Mouse (Mus musculus) liver, embryonic 11.5 days (tissue): ENCODE results near the gene Steap3. TPM values are rescaled to one million over a fixed set of nuclear protein-coding genes. Genes with fewer than 3 reads are reported as not detected.

Source experiments
- ATAC-seq: fragments of 200-750 bp; cut with Nextera tagmentation; replicated peaks from 2 replicates; pipeline ENCODE4 v1.8.0; 2017; ENCODE audit warnings: moderate number of reproducible peaks, mild to moderate bottlenecking, moderate TSS enrichment, moderate library complexity; ENCODE audit not compliant: low FRiP score
- DNase-seq: peaks from one replicate; pipeline ENCODE4 v3.0.0-alpha.2; 2017; ENCODE audit warnings: low spot score
- H3K27ac ChIP-seq: fragments of 300-500 bp; sonication (generic); 2 replicates; pipeline ENCODE4 v1.5.1; 2014; ENCODE audit warnings: mild to moderate bottlenecking, low read depth, low read length, control low read depth
- H3K27me3 ChIP-seq: fragments of 300-500 bp; sonication (generic); replicated peaks from 2 replicates; pipeline ENCODE4 v1.6.1; 2014; ENCODE audit warnings: low read length, mixed read lengths; ENCODE audit not compliant: control insufficient read depth, insufficient read depth
- H3K36me3 ChIP-seq: fragments of 300-500 bp; sonication (generic); 2 replicates; pipeline ENCODE4 v1.6.1; 2014; ENCODE audit warnings: mild to moderate bottlenecking, low read length, moderate library complexity, mixed read lengths; ENCODE audit not compliant: control insufficient read depth, insufficient read depth
- H3K4me1 ChIP-seq: fragments of 300-500 bp; sonication (generic); replicated peaks from 2 replicates; pipeline ENCODE4 v1.6.1; 2014; ENCODE audit warnings: low read length, mixed read lengths; ENCODE audit not compliant: control insufficient read depth, insufficient read depth
- H3K4me2 ChIP-seq: fragments of 300-500 bp; sonication (generic); 2 replicates; pipeline ENCODE4 v1.6.1; 2014; ENCODE audit warnings: mild to moderate bottlenecking, control low read depth, moderate library complexity
- H3K4me3 ChIP-seq: fragments of 300-500 bp; sonication (generic); 2 replicates; pipeline ENCODE4 v1.5.1; 2014; ENCODE audit warnings: low read depth, low read length, control low read depth
- H3K9ac ChIP-seq: fragments of 300-500 bp; sonication (generic); 2 replicates; pipeline ENCODE4 v1.6.1; 2014; ENCODE audit warnings: low read depth, low read length, control low read depth
- H3K9me3 ChIP-seq: fragments of 300-500 bp; sonication (generic); 2 replicates; pipeline ENCODE4 v1.6.1; 2016; ENCODE audit warnings: low read length, inconsistent platforms, mixed read lengths; ENCODE audit not compliant: control insufficient read depth
- WGBS: fragments of 180-500 bp; shearing (Covaris S2); extraction: QIAGEN DNeasy Blood & Tissue Kit; methylation state at CpG from one replicate; pipeline ENCODE4 v1.1.7; 2014; 5-methylcytosine and 5-hydroxymethylcytosine counted together
- polyA plus RNA-seq: library from polyadenylated mRNA; unstranded; fragments of >200 nt; fragmentation: Nextera tagmentation; extraction: Ambion mirVana; gene quantifications from 2 replicates; pipeline ENCODE4 v1.2.1, GENCODE M21; 2014

Steap3 gene
- polyA plus RNA-seq, 1 experiment from 2014 or later: 74.7 TPM

DNA sequence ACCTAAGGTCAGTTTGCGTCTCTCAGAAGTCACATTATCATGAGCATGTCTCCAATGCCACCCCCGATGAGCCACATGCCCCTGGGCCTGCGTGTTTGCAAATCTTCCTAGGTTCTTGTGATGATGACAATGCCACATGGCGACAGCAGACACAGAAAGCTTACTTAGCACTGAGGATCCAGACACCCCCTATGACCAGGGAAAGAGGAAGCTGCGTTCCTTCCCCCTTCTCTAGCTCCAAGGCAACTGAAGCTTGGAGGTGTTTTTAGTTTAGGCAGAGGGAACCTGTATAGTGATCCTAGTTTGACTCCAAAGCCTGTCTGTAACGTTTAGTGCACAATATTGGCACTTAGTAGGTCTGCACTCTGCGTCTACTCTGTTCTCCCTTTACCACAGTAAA lies 102.2 kb downstream of the Steap3 start:
- 74% methylated on average over 7 of the region's 7 CpGs for WGBS
- Histone ChIP-seq H3K4me3 (no peak overlapping the region), H3K36me3 (no peaks in the 10 kb centered on the region), H3K27ac (no peak overlapping the region), H3K4me1 (no peaks in the 10 kb centered on the region), H3K27me3 (no peaks in the 10 kb centered on the region), H3K9me3 (no peaks in the 10 kb centered on the region), H3K9ac (no peak overlapping the region), H3K4me2 (no peak overlapping the region)
- ATAC-seq: no peak
- no peak for DNase-seq

DNA sequence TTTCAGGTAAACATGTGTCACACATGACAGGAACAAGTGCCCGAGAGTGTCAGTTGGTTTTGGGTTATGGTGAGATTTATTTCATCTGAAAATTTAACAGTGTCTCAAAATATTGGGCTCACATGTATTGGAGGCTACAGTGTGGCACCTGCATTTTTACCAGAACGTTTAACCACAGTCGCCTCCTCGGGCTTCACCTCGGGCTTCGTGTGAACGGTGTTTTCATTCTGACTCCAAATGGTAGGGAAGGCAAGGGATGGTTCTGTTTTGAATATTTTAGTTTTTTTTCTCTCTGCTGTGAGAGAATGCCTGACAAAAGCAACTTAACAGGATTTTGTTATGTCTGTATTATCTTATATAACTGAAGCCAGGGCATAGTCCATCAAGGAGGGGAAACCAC lies 103.8 kb downstream of the Steap3 start:
- DNase-seq (no peak), ATAC-seq (no peak)
- Histone ChIP-seq H3K9me3 (no peaks in the 10 kb centered on the region), H3K36me3 (no peaks in the 10 kb centered on the region), H3K4me2 (no peak overlapping the region), H3K4me1 (no peaks in the 10 kb centered on the region), H3K27me3 (no peaks in the 10 kb centered on the region), H3K27ac (no peak overlapping the region), H3K4me3 (no peak overlapping the region), H3K9ac (no peak overlapping the region)
- 92% methylated on average over 7 of the region's 7 CpGs for WGBS

DNA sequence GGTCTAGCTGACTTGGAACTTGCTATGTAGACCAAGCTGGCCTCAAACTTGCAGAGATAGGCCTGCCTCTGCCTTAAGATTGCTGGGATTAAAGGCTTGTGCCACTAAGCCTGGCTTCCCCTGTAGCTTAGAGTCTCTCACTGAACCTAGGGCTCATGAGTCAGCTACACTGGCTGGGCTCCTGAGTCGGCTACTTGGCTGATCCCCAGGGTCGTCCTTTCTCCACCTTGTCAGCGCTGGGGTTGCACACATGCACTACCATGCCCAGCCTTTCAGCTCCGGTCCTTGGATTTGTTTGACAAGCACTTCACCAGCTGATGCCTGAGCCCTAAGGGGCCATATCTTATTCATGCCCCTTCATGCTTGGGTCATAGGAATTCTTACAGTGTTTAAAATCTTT lies 104.5 kb downstream of the Steap3 start:
- no peak overlapping the region for H3K4me2 ChIP-seq
- no peaks in the 10 kb centered on the region for H3K27me3 ChIP-seq
- H3K4me3 ChIP-seq: no peak overlapping the region
- 79% methylated on average over 4 of the region's 4 CpGs for WGBS
- H3K27ac ChIP-seq: no peak overlapping the region
- ATAC-seq: no peak
- no peaks in the 10 kb centered on the region for H3K4me1 ChIP-seq
- no peaks in the 10 kb centered on the region for H3K36me3 ChIP-seq
- DNase-seq: no peak
- H3K9ac ChIP-seq: no peak overlapping the region
- no peaks in the 10 kb centered on the region for H3K9me3 ChIP-seq

GRCm38 (mm10) chr1:120162616-120163015 lies 109.9 kb downstream of the Steap3 start:
- ATAC-seq: no peak

GRCm38 (mm10) chr1:120161502-120161901 lies 111.0 kb downstream of the Steap3 start:
- H3K27ac ChIP-seq: no peak overlapping the region
- DNase-seq: no peak
- WGBS: 86% methylated on average over 5 of the region's 5 CpGs
- ATAC-seq: no peak
- H3K9me3 ChIP-seq: no peaks in the 10 kb centered on the region
- no peaks in the 10 kb centered on the region for H3K27me3 ChIP-seq
- no peaks in the 10 kb centered on the region for H3K4me1 ChIP-seq
- H3K36me3 ChIP-seq: no peaks in the 10 kb centered on the region
- no peak overlapping the region for H3K4me2 ChIP-seq
- no peak overlapping the region for H3K9ac ChIP-seq
- no peak overlapping the region for H3K4me3 ChIP-seq

More at GRCm38 (mm10) chr1:120162616-120163015, 109.9 kb downstream of the Steap3 start:
- Histone ChIP-seq H3K9ac (no peak overlapping the region), H3K4me2 (no peak overlapping the region), H3K27me3 (no peaks in the 10 kb centered on the region), H3K36me3 (no peaks in the 10 kb centered on the region), H3K4me1 (no peaks in the 10 kb centered on the region), H3K4me3 (no peak overlapping the region), H3K27ac (no peak overlapping the region), H3K9me3 (no peaks in the 10 kb centered on the region)
- WGBS: 66% methylated on average over 1 of the region's 1 CpGs
- no peak for DNase-seq

DNA sequence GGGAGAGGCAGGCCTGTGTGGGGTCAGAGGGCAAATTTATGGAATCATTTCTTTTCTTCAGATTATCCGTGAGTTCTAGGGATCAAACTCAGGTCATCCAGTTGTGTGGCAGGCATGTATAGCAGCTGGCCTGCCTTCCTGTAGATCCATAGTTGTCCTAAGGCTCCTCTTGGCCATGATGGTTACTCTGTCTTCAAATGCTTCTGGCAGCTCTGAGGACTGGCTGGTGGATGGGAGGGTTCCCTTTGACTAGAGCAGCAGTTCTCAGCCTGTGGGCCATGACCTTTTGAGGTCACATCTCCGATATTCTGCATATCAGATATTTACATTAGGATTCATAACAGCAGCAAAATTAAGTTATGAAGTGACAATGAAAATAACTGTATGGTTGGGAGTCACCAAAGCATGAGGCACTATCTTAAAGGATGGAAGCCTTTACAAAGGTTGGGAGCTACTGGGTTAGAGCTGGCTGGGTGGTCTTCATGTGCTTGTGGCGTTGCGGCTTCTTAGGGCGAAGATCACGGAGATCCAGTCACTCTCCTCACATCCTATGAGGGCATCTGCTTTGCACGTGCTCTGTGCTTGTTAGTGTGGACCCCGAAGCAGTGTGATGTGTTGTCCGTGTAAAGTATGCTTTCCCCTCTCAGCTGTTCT lies 113.9 kb downstream of the Steap3 start:
- Histone ChIP-seq H3K4me1 (no peaks in the 10 kb centered on the region), H3K9me3 (no peaks in the 10 kb centered on the region), H3K9ac (no peak overlapping the region), H3K4me2 (no peak overlapping the region), H3K4me3 (no peak overlapping the region), H3K27me3 (no peaks in the 10 kb centered on the region), H3K36me3 (no peaks in the 10 kb centered on the region), H3K27ac (no peak overlapping the region)
- ATAC-seq (no peak), DNase-seq (no peak)
- 80% methylated on average over 9 of the region's 9 CpGs for WGBS

- Histone ChIP-seq H3K4me3 (no peak overlapping the region), H3K36me3 (no peaks in the 10 kb centered on the region), H3K4me2 (no peak overlapping the region), H3K27me3 (no peaks in the 10 kb centered on the region), H3K9ac (no peak overlapping the region), H3K4me1 (no peaks in the 10 kb centered on the region), H3K27ac (no peak overlapping the region), H3K9me3 (no peaks in the 10 kb centered on the region)
- WGBS: 28% methylated on average over 1 of the region's 1 CpGs
- ATAC-seq (no peak), DNase-seq (no peak)
These were observed 117.2 kb downstream of the Steap3 start for GRCm38 (mm10) chr1:120155325-120155724.

- no peak for DNase-seq
- H3K9ac ChIP-seq: no peak overlapping the region
- H3K4me1 ChIP-seq: no peaks in the 10 kb centered on the region
- no peak overlapping the region for H3K4me3 ChIP-seq
- no peak overlapping the region for H3K27ac ChIP-seq
- no peaks in the 10 kb centered on the region for H3K36me3 ChIP-seq
- no peak overlapping the region for H3K4me2 ChIP-seq
- H3K9me3 ChIP-seq: no peaks in the 10 kb centered on the region
- no peaks in the 10 kb centered on the region for H3K27me3 ChIP-seq
- ATAC-seq: no peak
These were observed 118.3 kb downstream of the Steap3 start for GRCm38 (mm10) chr1:120154232-120154631.

GRCm38 (mm10) chr1:120146994-120147393 lies 125.5 kb downstream of the Steap3 start:
- Histone ChIP-seq H3K27me3 (no peaks in the 10 kb centered on the region), H3K4me1 (no peaks in the 10 kb centered on the region), H3K4me3 (no peak overlapping the region), H3K36me3 (no peaks in the 10 kb centered on the region), H3K27ac (no peak overlapping the region), H3K9ac (no peak overlapping the region), H3K9me3 (no peaks in the 10 kb centered on the region), H3K4me2 (no peak overlapping the region)
- DNase-seq: no peak
- no peak for ATAC-seq
